Mouse (Mus musculus) CH12.LX (cell line): ENCODE measurements at regions not wholly inside any gene's neighbourhood (a gene's known extent, or its start where the extent isn't known, plus 50 kb on each side); places are given as distances from the start of the nearest gene placed in this dataset.

ENCODE experiments used
- CTCF ChIP-seq, 2 experiments: IDR thresholded peaks in 1 of 2; conservative IDR thresholded peaks in 1 of 2; 2 replicates each; pipeline ENCODE4 v1.5.1; 2011 to 2012; ENCODE audit warnings: low read depth in 2 of 2, low read length in 2 of 2, improper control_type of control experiment in 1 of 2, inconsistent platforms in 1 of 2, mild to moderate bottlenecking in 1 of 2, moderate library complexity in 1 of 2
- NELFE ChIP-seq: IDR thresholded peaks from 2 replicates; pipeline ENCODE4 v1.6.1; 2011; ENCODE audit warnings: low read depth, low read length, improper control_type of control experiment
- POLR2A ChIP-seq: IDR thresholded peaks from 2 replicates; pipeline ENCODE4 v1.6.1; 2011; ENCODE audit warnings: low read depth, mild to moderate bottlenecking, improper control_type of control experiment, low read length

DNA sequence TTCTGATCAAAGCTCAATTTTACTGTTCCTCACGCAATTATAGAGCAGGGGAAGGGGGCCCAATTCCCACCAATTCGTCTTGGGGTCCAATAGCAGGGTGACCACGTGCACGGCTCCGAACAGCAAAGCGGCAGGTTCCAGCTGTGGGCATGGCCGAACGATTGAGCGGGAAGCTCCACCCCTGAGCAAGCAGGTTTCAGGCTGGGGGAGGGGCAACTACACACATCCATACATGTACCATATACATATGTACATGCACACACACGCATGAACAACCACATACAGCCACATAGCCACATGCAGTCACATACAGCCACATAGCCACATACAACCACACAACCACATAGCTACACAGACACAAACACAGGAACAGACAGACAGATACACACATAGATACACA, 1685.9 kb upstream of the Gm37988 start:
- TF ChIP-seq NELFE (no peak), CTCF (conservative IDR thresholded peaks at IDR 0.05 in 1 of 2, IDR thresholded peaks at IDR 0.05 in 1 of 2; ENCODE audit: low read depth in 2 of 2, low read length in 2 of 2) (no peak), POLR2A (no peak)
